Mouse (Mus musculus) brain, embryonic 14.5 days (tissue): Measurements from ENCODE around the gene Dnase2a. TPM values are rescaled to one million over a fixed set of nuclear protein-coding genes. Genes with fewer than 3 reads are reported as not detected.
"Not testable (repeated sequence)": the region's sequence is repeated elsewhere in the genome, so short reads cannot be mapped to it uniquely, and the experiment has no call there.

ENCODE experiments used
- DNase-seq: peaks from one replicate; pipeline ENCODE4 v3.0.0-alpha.2; 2011; ENCODE audit warnings: low read depth
- CTCF ChIP-seq: fragments of 200-500 bp; IDR thresholded peaks from 2 replicates; pipeline ENCODE4 v1.5.1; 2012; ENCODE audit warnings: inconsistent platforms, mild to moderate bottlenecking, moderate library complexity, borderline replicate concordance; ENCODE audit not compliant: insufficient read depth, insufficient read length; ENCODE audit errors: extremely low read depth
- POLR2A ChIP-seq: fragments of 200-500 bp; IDR thresholded peaks from 2 replicates; pipeline ENCODE4 v1.6.1; 2012; ENCODE audit warnings: mild to moderate bottlenecking, inconsistent platforms, borderline replicate concordance; ENCODE audit not compliant: poor library complexity, insufficient read depth, insufficient read length, severe bottlenecking; ENCODE audit errors: extremely low read depth
- polyA plus RNA-seq: library from polyadenylated mRNA; depleted of rRNA; stranded (reverse); fragments of >200 nt; gene quantifications from 2 replicates; pipeline ENCODE4 v1.2.3, GENCODE M21; 2012

Dnase2a gene
- polyA plus RNA-seq, 1 experiment = 5.1 TPM

DNA sequence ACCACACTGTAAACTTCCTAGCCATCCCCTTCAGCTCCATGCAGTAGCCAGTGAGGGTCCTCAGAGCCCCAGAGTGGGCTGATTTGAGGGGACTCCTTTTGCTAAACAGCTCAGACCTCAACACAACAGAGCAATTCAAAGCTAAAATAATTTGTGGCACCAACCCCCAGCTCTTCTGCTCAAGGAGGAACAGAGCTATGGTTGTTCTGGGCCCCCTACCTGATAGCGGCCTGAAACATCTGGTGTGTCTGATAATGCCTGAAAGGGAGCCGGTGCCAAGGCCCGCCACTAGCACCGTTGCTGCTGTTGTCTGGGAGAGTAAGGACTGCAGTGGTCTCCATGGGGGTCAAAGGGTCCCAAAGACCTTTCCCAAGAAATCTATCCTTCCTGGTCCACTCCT lies 7.3 kb upstream of the Dnase2a start:
- no peak for TF ChIP-seq CTCF
- no peak for TF ChIP-seq POLR2A
- no peak for DNase-seq

DNA sequence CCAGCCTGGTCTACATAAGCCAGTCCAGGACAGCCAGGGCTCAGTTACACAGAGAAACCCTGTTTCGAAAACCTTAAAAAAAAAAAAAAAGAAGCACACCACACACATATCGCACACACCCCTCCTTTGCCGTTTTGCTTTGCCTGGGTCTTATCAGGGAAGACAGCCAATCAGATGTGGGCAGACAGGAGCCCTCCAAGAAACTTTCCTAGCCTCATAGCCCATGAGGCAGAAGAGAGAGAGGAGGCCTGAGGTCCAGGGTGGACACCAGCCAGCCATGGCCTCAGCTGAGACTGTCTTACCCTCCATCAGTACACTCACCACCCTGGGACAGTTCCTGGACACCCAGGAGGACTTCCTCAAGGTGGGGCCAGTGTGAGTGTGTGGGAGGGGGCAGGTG lies 6.6 kb upstream of the Dnase2a start, which contains the start of gene Klf1:
Gene Klf1 (plus strand): TSS at position 177 of the 400 bp plus-strand sequence.
- no peak for DNase-seq
- TF ChIP-seq CTCF (no peak), POLR2A (no peak)

DNA sequence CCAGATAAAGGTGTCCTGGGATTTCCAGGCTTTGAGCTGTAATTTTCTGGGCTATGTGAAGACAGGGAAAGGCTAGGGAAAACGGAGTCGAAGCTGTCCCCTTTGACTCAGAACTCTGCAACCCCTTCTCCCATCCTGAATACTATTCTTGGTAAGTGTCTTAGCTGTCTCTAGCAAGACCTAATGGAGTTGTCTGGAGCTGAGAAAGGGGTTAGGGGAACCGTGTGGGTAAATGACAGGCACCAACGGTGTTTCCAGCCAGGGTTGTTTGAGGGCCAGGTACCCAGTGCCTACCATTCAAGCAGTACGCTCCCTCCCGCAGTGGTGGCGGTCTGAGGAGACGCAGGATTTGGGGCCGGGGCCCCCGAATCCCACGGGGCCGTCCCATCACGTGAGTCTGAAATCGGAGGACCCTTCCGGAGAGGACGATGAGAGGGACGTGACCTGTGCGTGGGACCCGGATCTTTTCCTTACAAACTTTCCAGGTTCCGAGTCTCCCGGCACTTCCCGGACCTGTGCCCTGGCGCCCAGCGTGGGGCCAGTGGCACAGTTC lies 5.9 kb upstream of the Dnase2a start:
- TF ChIP-seq CTCF (no peak), POLR2A (no peak)
- DNase-seq = peak; percentile 22

DNA sequence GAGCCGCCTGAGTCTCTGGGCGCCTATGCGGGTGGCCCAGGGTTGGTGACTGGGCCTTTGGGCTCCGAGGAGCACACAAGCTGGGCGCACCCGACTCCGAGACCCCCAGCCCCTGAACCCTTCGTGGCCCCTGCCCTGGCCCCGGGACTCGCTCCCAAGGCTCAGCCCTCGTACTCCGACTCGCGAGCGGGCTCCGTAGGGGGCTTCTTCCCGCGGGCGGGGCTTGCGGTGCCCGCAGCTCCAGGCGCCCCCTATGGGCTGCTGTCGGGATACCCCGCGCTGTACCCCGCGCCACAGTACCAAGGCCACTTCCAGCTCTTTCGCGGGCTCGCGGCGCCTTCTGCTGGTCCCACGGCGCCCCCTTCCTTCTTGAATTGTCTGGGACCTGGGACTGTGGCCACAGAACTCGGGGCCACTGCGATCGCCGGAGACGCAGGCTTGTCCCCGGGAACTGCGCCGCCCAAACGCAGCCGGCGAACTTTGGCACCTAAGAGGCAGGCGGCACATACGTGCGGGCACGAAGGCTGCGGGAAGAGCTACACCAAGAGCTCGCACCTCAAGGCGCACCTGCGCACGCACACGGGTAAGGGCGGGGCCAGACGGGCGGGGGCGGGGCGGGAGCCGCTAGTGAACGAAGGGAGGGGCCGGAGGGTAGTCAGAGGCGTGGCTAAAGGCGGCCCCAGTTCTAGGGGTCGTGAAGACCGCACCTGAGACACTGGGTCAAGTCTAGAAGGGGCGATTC lies 5.3 kb upstream of the Dnase2a start:
- TF ChIP-seq POLR2A (no peak), CTCF (peak; percentile 82)
- DNase-seq = peak; percentile 95

DNA sequence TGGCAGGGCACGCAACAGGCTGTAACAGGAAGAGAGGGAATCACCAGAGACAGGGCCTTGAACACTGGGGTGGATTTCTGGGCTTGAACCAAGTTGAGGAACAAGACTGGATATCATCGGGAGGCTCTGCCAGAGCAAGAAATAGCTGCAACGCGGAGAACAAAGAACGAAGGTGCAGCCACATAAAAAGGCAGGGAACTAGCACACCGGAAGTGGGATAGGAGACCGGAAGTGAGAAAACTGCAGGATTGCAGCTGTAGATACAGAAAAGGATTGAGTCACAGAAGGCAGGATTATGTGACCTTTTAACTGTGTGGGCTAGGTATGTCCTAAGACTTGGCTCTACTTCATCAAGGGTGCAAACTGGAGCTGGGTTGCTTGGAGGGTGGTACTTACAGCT lies 4.0 kb upstream of the Dnase2a start:
- no peak for DNase-seq
- TF ChIP-seq CTCF (no peak), POLR2A (no peak)

DNA sequence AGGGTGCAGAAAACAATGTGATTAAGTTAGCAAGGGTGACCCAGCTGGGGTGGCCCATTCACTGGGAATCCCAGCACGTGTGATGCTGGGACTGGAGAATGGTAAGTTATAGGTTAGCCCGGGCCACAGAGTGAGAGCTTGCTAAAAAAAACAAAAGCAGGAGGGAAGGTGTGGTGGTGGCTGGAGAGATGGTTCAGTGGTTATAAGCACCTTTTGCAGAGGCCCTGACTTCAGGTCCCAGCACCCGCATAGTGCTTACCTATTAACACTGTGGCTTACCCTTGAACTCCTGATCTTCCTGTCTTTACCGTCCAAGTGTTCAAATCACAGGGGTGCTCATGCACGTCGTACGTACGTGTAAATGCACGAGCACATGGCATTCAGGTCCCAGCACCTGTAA lies 1.3 kb upstream of the Dnase2a start:
- DNase-seq = no peak
- TF ChIP-seq POLR2A (no peak), CTCF (no peak)

DNA sequence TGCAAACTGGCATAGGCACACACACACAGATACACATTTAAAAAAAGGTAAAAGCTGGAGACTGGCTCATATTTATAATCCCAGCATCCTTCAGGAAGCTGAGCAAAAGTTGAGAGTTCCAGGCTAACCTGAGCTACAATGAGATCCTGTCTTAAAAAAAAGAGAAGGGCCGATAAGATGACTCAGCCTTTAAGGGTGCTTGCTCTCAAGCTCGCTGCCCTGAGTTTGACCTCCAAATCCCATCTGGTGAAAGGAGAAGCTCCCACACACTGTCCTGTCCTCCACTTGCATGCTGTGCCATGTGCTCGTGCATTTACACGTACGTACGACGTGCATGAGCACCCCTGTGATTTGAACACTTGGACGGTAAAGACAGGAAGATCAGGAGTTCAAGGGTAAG lies 867 bp upstream of the Dnase2a start:
- TF ChIP-seq POLR2A (no peak), CTCF (no peak)
- no peak for DNase-seq

DNA sequence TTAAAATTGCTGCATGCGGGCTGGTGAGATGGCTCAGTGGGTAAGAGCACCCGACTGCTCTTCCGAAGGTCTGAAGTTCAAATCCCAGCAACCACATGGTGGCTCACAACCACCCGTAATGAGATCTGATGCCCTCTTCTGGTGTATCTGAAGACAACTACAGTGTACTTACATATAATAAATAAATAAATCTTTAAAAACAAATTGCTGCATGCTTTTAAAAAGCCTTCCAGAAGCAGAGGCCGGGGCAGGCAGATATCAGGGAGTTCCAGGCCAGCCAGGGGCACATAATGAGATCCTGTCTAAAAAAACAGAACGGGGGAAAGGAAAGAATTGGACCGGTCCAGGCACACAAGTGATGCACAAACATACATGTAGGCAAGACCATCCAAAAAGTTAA lies 381 bp upstream of the Dnase2a start:
- DNase-seq = not testable (repeated sequence)

DNA sequence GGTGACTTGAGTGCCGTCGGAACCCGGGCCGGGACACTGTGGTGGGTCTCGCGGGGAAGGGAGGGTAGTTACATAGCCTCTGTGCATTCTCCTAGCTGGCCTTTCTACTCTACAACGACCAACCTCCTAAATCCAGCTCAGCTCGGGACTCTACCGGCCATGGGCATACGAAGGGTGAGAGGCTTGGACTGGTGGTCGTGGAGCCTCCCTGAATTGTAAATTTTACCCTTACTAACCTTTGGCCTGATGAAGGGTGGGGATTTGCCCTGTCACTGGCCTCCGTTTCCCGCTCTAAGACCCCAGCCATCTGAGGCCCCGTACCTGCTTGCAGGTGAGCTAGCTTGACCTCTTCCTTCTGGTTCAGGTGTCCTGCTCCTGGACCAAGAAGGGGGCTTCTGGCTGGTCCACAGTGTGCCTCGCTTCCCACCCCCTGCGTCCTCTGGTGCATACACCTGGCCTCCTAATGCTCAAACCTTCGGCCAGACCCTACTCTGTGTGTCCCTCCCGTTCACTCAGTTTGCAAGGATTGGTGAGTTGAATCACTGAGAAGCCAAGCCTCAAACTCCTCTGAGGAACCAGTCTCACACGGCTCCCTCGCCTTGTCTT lies 905 bp downstream of the Dnase2a start:
- no peak for DNase-seq
- TF ChIP-seq CTCF (no peak), POLR2A (no peak)

DNA sequence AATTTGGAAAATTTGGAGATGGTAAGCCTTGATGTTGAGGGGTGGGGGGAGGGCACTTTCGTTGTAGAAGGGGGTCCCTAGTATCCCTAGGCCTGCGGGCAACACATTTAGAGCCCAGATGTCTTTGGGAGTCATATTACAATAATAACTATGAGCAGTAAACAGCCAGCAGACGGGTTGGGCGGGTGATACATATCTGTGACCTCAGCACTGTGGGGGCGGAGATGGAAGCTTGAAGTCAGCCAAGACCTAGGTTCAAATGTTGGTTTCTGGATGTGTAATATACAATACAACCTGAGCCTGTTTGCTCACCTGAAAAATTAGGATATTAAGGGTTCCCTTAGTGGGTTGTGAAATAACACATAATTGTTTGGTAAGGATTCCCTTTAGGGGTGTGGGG lies 1.6 kb downstream of the Dnase2a start:
- DNase-seq = no peak
- TF ChIP-seq POLR2A (no peak), CTCF (no peak)

DNA sequence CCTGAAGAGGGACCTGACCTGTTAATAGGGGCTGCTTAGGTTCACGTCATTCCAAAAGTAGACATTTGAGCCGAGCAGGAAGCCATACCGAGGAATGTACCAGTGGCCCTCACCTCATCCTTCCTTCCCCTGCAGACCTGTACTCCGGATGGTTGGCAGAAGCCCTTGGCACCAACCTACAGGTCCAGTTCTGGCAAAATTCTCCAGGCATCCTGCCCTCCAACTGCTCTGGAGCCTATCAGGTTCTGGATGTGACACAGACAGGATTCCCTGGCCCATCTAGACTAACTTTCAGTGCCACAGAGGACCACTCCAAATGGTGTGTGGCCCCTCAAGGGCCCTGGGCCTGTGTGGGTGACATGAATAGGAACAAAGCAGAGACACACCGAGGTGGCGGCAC lies 2.2 kb downstream of the Dnase2a start:
- no peak for TF ChIP-seq CTCF
- TF ChIP-seq POLR2A = no peak
- DNase-seq = no peak

DNA sequence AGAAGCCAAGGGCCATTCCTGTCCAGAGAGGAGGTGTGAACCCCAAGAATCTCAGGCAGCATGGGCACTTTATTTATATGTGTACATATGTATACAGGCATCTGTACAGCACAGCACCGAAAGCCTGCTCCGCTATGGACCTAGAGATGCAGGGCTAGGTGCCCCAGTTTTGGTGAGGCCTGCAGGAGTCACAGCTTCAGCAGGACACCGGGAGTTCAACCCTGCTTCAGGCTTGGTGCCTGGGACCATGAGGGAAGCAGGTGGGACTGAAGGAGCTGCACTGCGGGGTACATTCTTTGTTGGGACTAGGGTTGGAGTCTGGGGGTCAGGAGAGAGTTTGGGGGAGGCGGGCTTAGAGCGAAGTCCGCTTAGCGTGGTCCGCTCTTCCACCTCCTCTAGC lies 3.5 kb downstream of the Dnase2a start:
- TF ChIP-seq POLR2A = no peak
- no peak for TF ChIP-seq CTCF
- DNase-seq = no peak
